Mouse (Mus musculus) E14TG2a.4 (cell line): ENCODE results near the gene Tut4.

Experiments
- CTCF ChIP-seq: conservative IDR thresholded peaks from 2 replicates; pipeline ENCODE4 v1.5.1; 2014; ENCODE audit warnings: low read length
- POU5F1 ChIP-seq: IDR thresholded peaks from 2 replicates; pipeline ENCODE4 v1.6.1; 2014; ENCODE audit warnings: low read length, borderline replicate concordance

GRCm38 (mm10) chr4:108482776-108483175, 23.6 kb downstream of the Tut4 start:
- TF ChIP-seq CTCF = no peak
- TF ChIP-seq POU5F1 = no peak
